Mouse (Mus musculus): ENCODE results near the gene Rgl3.
A peak's percentile ranks its signal among the peaks of the same experiment; 100 is the strongest.

Gene Rgl3

DNA sequence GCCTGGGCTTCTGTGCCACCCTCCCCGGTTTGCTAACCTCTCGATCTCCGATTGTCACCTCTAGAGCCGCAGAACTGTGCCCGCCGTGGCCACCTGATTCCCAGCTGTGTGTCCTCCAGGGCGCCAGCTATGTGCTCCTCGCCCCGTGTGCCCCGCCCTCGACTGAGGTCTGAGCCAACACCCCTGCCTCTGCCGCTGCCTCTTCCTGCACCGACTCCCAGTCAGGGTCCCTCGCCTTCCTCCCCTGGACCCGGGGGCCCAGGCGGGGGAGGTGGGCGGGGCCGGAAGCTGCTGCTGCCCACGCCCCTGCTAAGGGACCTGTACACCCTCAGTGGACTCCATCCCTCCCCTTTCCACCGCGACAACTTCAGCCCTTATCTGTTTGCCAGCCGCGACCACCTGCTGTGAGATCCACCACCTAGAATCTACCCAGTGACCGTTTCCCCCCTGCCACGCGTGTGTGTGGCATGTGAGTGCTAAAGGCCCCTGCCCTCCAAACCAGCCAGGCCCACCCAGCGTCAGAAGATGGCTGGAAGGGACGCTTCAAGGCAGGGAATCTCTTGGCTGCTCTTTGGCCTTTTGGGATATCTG, 41.6 kb downstream of the Rgl3 start:
- DNase-seq (ENCODE audit: low spot score) = no peak

- DNase-seq (ENCODE audit: low spot score) = no peak
Observed at GRCm38 (mm10) chr9:21944267-21944666, 45.0 kb downstream of the Rgl3 start.

DNA sequence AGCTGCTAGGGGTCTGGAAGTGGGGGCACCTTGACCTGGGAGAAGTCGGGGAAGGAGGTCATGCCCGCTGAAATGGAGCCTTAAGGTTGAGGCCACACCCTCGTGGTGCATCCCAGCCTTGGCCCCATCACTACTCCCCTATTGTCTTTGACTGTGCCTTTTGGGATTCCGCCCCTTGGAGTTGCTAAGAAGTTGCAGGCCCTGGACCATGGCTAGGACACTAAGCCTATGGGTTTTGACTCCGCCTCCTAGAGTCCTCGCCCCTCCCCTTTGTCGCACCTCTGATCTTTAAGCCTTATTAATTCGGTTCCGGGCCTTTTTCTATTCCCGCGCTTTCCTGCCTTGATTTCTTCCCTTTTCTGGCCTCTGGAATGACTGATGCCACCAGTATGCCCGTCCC, 45.6 kb downstream of the Rgl3 start:
- DNase-seq (ENCODE audit: low spot score) = no peak

DNA sequence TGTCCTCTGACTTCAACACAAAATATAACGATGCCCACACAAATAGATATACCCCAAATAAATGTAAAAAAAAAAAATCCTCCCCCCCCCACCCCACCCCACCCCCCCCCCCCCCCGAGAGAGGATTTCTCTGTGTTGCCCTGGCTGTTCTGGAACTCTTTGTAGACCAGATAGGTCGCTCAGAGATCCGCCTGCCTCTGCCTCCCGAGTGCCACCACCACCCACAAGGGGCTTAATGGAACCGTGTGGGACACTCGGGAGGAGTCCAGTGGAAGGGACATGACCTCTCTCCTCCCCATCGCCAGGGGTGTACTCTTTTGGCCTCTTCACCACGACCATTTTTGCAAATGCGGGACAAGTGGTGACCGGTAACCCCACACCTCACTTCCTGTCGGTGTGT, 46.2 kb downstream of the Rgl3 start:
- DNase-seq (ENCODE audit: low spot score) = no peak

DNA sequence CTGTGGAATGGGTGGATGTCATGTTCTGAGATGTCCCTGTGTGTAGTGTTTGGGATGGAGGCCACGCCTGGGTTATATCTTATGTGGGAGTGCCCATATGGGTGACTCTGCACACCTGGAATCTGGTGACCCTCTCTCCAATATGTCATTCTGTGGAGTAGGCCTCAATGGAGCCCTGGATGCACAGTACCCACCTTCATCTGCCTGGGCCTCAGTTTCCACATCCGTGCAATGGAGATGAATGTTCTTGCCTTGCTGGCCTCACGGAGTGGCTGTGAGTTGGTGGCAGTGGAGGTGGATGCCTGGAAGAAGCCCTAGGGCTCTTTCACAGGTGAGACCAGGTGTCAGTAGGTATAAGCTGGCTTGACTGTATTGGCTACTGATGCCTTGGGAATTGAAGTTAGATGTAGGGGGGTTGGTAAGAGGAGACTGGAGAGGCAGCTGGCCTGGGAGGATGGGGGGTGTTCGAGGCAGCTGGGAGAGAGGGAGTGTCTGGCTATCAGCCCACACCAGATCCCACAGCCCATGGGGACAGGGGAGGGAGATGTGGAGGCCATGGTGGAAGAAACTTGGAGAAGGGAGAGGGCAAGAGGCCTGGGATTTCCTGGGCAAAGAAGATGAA, 50.9 kb downstream of the Rgl3 start:
- DNase-seq (ENCODE audit: low spot score) = no peak

- no peak for DNase-seq (ENCODE audit: low spot score)
Observed at GRCm38 (mm10) chr9:21937711-21938175, 51.5 kb downstream of the Rgl3 start.

GRCm38 (mm10) chr9:21936692-21937570, 52.3 kb downstream of the Rgl3 start, which contains the start of gene Plppr2:
Gene Plppr2 (plus strand): TSS chr9:21937033.
- DNase-seq (ENCODE audit: low spot score) = peak; percentile 99

DNA sequence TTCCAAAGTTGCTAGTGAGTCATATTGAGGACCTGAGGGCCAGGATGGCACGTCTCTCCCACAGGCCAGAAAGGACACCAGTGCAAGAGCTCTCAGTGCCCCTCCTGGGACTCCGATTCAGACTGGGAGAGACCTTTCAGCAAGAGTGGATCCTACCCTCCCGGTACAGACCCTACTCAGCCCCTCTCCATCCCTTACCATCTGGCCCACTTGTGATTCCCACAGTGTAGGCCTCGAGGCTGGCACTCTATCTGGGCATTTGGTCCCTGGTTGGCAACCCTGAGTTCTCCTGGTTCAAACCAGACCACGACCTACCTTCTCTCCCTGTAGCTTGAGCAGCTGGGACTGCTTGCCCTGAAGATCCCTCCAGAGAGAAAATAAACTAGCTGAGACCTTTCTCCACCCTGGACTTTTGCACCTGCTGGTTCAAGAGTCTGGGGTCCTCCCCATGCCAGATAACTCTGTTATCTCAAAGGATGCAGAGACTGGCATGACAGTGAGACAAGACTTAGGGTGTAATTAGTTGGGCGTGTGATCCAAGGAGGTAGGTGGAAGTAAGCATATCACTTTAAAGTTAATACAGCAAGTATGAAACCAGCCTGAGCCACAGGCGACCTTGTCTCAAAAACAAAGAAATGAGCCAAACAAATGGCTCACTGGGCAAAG, 53.6 kb downstream of the Rgl3 start:
- no peak for DNase-seq (ENCODE audit: low spot score)

- no peak for DNase-seq (ENCODE audit: low spot score)
Observed at GRCm38 (mm10) chr9:21934021-21934420, 55.2 kb downstream of the Rgl3 start.

GRCm38 (mm10) chr9:21932445-21933137, 56.7 kb downstream of the Rgl3 start:
- DNase-seq (ENCODE audit: low spot score) = no peak

DNA sequence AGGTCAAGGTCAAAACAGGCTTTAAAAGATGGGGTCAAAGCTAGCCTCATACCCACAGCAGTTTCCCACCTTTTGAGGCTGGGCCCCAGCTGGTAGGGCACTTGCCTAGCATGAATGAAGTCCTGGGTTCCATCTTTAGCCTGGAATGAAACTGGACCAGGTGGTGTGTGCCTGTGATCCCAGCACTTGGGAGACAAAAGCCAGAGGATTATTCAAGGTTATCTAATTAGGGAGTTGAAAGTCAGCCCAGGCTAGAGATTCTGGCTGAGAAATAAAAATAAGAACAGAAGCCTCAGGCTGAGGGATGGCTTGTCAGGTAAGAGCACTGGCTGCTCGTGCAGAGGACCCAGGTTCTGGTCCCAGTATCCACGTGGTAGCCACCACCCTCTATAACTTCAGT, 57.2 kb downstream of the Rgl3 start:
- no peak for DNase-seq (ENCODE audit: low spot score)

GRCm38 (mm10) chr9:21929208-21929607, 60.0 kb downstream of the Rgl3 start:
- no peak for DNase-seq (ENCODE audit: low spot score)

GRCm38 (mm10) chr9:21927208-21927753, 62.0 kb downstream of the Rgl3 start, which contains the start of the genes Ccdc159 and Tmem205:
Gene Ccdc159 (plus strand): TSS chr9:21927471.
Gene Tmem205 (minus strand): TSS chr9:21927556.
- peak; percentile 96 for DNase-seq (ENCODE audit: low spot score)

DNA sequence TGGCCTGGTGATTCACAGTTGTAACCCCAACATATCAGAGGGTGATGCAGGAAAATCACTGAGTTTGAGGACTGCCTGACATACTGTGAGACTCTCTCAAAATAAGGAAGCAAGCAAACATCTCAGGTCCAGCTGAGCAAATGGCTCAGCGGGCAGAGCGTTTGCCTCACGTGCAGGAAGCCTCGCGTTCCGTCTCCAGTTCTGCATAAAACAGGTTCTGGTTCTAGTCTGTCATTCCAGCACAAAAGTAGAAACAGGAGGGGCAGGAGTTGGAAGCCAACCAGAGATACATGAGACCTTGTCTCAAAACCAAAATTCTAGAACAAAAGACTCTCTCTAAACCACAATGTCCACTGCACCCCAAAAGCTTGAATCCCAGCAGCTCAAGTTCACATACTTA, 62.5 kb downstream of the Rgl3 start:
- DNase-seq (ENCODE audit: low spot score) = no peak

GRCm38 (mm10) chr9:21926155-21926554, 63.1 kb downstream of the Rgl3 start:
- DNase-seq (ENCODE audit: low spot score) = no peak

- no peak for DNase-seq (ENCODE audit: low spot score)
Observed at GRCm38 (mm10) chr9:21925506-21925905, 63.7 kb downstream of the Rgl3 start.

DNA sequence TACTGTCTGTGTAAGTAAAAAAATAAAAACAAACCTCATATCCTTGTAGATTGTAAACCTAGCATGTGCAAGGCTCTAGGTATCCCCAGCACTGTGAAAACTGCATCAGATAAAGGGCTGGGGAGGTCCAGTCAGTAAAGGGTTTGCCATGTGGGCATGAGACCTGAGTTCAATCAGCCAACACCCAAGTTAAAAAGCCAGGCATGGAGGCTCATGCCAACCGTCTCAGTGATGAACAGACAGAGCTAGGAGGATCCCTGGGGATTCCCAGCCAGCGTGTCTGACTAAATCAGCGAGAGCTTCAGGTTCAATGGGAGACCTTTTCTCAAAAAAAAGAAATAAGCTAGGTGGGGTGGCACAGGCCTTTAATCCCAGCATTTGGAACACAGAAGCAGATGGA, 64.2 kb downstream of the Rgl3 start:
- no peak for DNase-seq (ENCODE audit: low spot score)

- DNase-seq (ENCODE audit: low spot score) = no peak
Observed at GRCm38 (mm10) chr9:21924099-21924493, 65.2 kb downstream of the Rgl3 start.

DNA sequence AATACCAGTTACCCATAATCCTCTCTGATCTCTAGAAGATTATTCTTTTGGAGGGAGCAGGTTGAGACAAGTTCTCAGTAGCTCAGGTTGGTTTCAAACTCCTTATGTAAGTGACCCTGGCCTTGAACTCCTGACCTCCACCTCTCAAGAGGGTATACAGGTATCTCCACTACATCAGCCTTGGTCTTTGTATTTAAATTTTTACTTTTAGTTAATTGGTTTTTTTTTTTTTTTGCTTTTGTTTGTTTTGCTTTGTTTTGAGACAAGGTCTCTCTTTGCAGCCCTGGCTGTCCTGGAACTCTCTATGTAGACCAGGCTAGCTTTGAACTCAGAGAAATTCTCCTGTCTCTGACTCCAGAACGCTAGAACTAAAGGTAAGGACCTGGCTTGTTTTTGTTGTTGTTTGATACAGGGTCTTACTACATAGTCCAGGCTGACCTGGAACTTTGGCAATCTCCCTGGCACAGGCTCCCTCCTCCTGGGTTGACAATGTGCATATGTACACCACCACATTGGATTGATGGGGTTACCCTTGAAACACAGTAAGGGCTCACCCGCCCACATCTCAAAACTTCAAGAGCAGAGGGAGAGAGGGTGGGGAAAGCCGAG, 65.7 kb downstream of the Rgl3 start:
- no peak for DNase-seq (ENCODE audit: low spot score)

DNA sequence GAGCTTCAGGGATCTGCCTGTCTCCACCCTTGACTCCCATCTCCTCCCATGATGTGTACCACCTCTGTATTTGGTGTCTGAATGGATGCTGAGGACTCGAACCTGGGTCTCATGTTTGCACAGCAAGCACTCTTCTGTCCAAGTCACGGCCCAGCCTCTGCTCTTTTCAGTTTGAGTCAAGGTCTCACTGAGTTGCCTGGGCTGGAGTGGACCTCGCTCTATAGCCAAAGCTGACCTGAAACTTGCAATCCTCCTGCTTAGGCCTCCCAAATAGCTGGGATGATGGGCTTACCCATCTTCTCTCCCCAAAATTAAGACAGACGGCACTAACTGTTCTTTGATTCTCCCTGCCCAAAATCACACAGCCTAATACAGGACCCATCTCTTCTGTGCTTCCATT, 66.2 kb downstream of the Rgl3 start:
- DNase-seq (ENCODE audit: low spot score) = no peak

Measured in retina, embryonic 14.5 days (tissue).